Comparison of ENCODE assay signal across 22 mouse cellular contexts in the genomic region with DNA sequence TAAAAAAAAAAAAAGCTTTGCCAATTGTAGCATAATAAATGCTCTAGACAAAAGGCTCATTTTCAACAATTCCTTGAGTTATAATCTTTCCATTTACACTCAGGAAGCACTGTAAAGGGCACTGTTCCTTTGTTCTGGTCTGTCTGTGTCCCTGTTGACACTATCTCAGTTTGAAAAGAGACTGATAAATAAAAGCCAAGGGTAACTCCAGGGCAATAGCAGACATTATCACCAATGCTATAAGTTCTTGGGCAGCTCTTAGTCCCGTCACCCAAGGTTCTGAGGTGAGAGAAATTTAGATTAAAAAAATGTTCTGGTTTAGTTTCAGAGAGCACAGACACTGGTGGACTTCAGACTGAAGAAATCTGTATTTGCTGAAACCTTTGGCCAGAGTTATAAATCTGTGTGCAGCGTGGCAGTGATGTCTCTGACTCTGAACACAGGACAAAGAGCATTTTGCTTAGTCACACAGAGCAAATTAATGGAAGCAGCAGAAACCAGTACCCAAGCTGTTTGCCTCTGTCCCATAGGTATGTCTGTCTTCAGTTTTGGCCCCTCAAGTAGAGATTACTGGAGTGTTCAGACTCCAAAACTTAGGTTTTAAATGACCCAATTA. TPM values are rescaled to one million over a fixed set of nuclear protein-coding genes. Genes with fewer than 3 reads are reported as not detected.
DNase-seq lines count a peak whose midpoint lies in the region; ATAC-seq and TF ChIP-seq lines count a peak whose summit lies in the region.
"Had no signal": no experiment of that assay in that cellular context is flagged by ENCODE, and none has a peak within 500 bp of the region (broad histone marks: within the 10 kb centered on the region; RNA-seq: fewer than 3 reads in every experiment).

No protein-coding gene starts in this region.

- no peaks in the 10 kb centered on the region for H3K9me3 ChIP-seq in intestine, embryonic 14.5 days (ENCODE audit: control insufficient read depth, low read length)
- H3K9me3 ChIP-seq in liver, embryonic 15.5 days (replicated peaks) = no peaks in the 10 kb centered on the region
- H3K9me3 ChIP-seq: megakaryocyte, embryonic 14.5 days; neural tube, embryonic 15.5 days had no signal

- peaks cover 8% of the 10 kb centered on the region; the same call in 1 of the 2 replicates for H3K79me2 ChIP-seq in liver, adult 2 months (ENCODE audit: control insufficient read depth, insufficient read depth, low read length)

- peak overlapping the region; percentile 90 for H3K27ac ChIP-seq in liver, adult 2 months (replicated peaks; ENCODE audit: insufficient read depth, low read depth, low read length)
- H3K27ac ChIP-seq in intestine, embryonic 14.5 days (ENCODE audit: low read depth) = 0 out of 2 replicates have a peak overlapping the region, but pooled peaks have one; percentile 33
- H3K27ac ChIP-seq in liver, embryonic 15.5 days (replicated peaks) = peak overlapping the region; percentile 45; the same call in 1 of the 2 replicates
- H3K27ac ChIP-seq: hindbrain, postnatal 0 days; neural tube, embryonic 15.5 days had no signal

- no peak for TF ChIP-seq POLR2A in liver, adult 2 months (IDR thresholded peaks at IDR 0.05; ENCODE audit: extremely low read depth, insufficient read depth, low read length)

- peak overlapping the region; percentile 53 for H3K9ac ChIP-seq in liver, adult 2 months (ENCODE audit: low read depth, low read length)
- H3K9ac ChIP-seq in intestine, embryonic 14.5 days (ENCODE audit: low read length) = no peak overlapping the region
- no peak overlapping the region for H3K9ac ChIP-seq in liver, embryonic 15.5 days
- H3K9ac ChIP-seq: neural tube, embryonic 15.5 days had no signal

- peaks cover 5% of the 10 kb centered on the region; the same call in 1 of the 2 replicates for H3K36me3 ChIP-seq in liver, adult 2 months (ENCODE audit: control insufficient read depth, insufficient read depth, low read length)
- H3K36me3 ChIP-seq in intestine, embryonic 14.5 days (ENCODE audit: control insufficient read depth, insufficient read depth, low read length) = no peaks in the 10 kb centered on the region
- no peaks in the 10 kb centered on the region for H3K36me3 ChIP-seq in liver, embryonic 15.5 days (replicated peaks)
- H3K36me3 ChIP-seq: neural tube, embryonic 15.5 days had no signal

- H3K4me1 ChIP-seq in liver, adult 2 months (ENCODE audit: control insufficient read depth, insufficient read depth, low read length) = peaks cover 34% of the 10 kb centered on the region
- H3K4me1 ChIP-seq in intestine, embryonic 14.5 days (replicated peaks; ENCODE audit: control insufficient read depth, insufficient read depth, low read length) = no peaks in the 10 kb centered on the region
- H3K4me1 ChIP-seq in liver, embryonic 15.5 days (replicated peaks) = 0 out of 2 replicates have a peak, but pooled peaks cover 5% of the 10 kb centered on the region
- H3K4me1 ChIP-seq: megakaryocyte, embryonic 14.5 days; neural tube, embryonic 15.5 days had no signal

- peak; percentile 98 for DNase-seq in liver, adult 2 months (ENCODE audit: extremely low read depth, low read depth, low spot score)
- DNase-seq in liver = no peak
- DNase-seq in intestine, embryonic 14.5 days (ENCODE audit: low spot score) = no peak
- DNase-seq in cerebellum, postnatal 25 days = no peak
- no peak for DNase-seq in right cerebral cortex, postnatal 25 days
- DNase-seq in testis, postnatal 14 days (ENCODE audit: low spot score) = no peak
- DNase-seq: adrenal gland, postnatal 25 days; cerebellum, adult 11 months; cerebellum, postnatal 14 days; embryo, embryonic 11 days; gastrocnemius, postnatal 36 days; lung, postnatal 14 days; midbrain, embryonic 14.5 days; thymus, adult 2 months had no signal

- no peak overlapping the region for H3K4me2 ChIP-seq in intestine, embryonic 14.5 days (ENCODE audit: low read length)
- H3K4me2 ChIP-seq in liver, embryonic 15.5 days = no peak overlapping the region; the same call in 1 of the 2 replicates
- H3K4me2 ChIP-seq: neural tube, embryonic 15.5 days had no signal

- ATAC-seq in intestine, embryonic 14.5 days (replicated peaks; ENCODE audit: low FRiP score, low TSS enrichment, low read depth) = peak; percentile 81
- ATAC-seq in liver, embryonic 15.5 days (ENCODE audit: insufficient read depth) = peak; percentile 49
- ATAC-seq: activated CD4-positive, CD25-positive, alpha-beta regulatory T cell, adult 4 months; CD4-positive, CD25-positive, alpha-beta regulatory T cell, adult 4 months; forebrain, embryonic 16.5 days; hindbrain, postnatal 0 days had no signal

- 18% methylated on average over 2 of the region's 2 CpGs for WGBS in liver, adult 2 months
- 61% methylated on average over 2 of the region's 2 CpGs for WGBS in intestine, embryonic 14.5 days
- 28% methylated on average over 2 of the region's 2 CpGs for WGBS in liver, embryonic 15.5 days (ENCODE audit: insufficient replicate concordance)

- TF ChIP-seq CTCF in liver, adult 2 months (IDR thresholded peaks at IDR 0.05; ENCODE audit: low read depth, low read length) = no peak

- peak overlapping the region; percentile 16; the same call in 1 of the 2 replicates for H3K4me3 ChIP-seq in liver, adult 2 months (ENCODE audit: insufficient read depth, low read depth, low read length)
- no peak overlapping the region for H3K4me3 ChIP-seq in intestine, embryonic 14.5 days (ENCODE audit: low read depth, low read length)
- H3K4me3 ChIP-seq in liver, embryonic 15.5 days (replicated peaks) = no peak overlapping the region
- H3K4me3 ChIP-seq: megakaryocyte, embryonic 14.5 days; neural tube, embryonic 15.5 days had no signal

- no peaks in the 10 kb centered on the region for H3K27me3 ChIP-seq in liver, adult 2 months (ENCODE audit: control insufficient read depth, insufficient read depth, low read length)
- no peaks in the 10 kb centered on the region for H3K27me3 ChIP-seq in intestine, embryonic 14.5 days (replicated peaks; ENCODE audit: control insufficient read depth, insufficient read depth, low read length)
- no peaks in the 10 kb centered on the region for H3K27me3 ChIP-seq in liver, embryonic 15.5 days
- H3K27me3 ChIP-seq: megakaryocyte, embryonic 14.5 days; neural tube, embryonic 15.5 days had no signal

RNA-seq across cellular contexts. Expression of gene Apob, which starts 57.6 kb away (rescaled TPM):
- total RNA-seq in liver, adult 2 months (2014; rRNA removed) = 3,703 and 3,713 TPM in 2 replicates
- polyA plus RNA-seq in liver, adult 2 months (2012; rRNA removed) = 469 and 490 TPM in 2 replicates
- 40.7 and 43.5 TPM in 2 replicates for polyA plus RNA-seq in intestine, embryonic 14.5 days (2014; fragmentation: Nextera tagmentation; extraction: Ambion mirVana)
- polyA plus RNA-seq in liver, embryonic 15.5 days (2015; fragmentation: Nextera tagmentation; extraction: Ambion mirVana) = 113 and 131 TPM in 2 replicates
- total RNA-seq: layer of hippocampus, adult 18-20 months had no signal
- polyA plus RNA-seq: hindbrain, postnatal 0 days; midbrain, embryonic 14.5 days had no signal

Comparison
In these comparisons a context has a peak if more than half of its experiments do, and no peak if none do; other contexts are left out.
1. H3K27ac ChIP-seq: peak in every context shown above with its lines; median percentile 90 in liver, adult 2 months; 45 in liver, embryonic 15.5 days; 33 in intestine, embryonic 14.5 days.